Mouse (Mus musculus): ENCODE results near the gene Trim47.
"Not testable (repeated sequence)": the region's sequence is repeated elsewhere in the genome, so short reads cannot be mapped to it uniquely, and the experiment has no call there.

Gene Trim47

DNA sequence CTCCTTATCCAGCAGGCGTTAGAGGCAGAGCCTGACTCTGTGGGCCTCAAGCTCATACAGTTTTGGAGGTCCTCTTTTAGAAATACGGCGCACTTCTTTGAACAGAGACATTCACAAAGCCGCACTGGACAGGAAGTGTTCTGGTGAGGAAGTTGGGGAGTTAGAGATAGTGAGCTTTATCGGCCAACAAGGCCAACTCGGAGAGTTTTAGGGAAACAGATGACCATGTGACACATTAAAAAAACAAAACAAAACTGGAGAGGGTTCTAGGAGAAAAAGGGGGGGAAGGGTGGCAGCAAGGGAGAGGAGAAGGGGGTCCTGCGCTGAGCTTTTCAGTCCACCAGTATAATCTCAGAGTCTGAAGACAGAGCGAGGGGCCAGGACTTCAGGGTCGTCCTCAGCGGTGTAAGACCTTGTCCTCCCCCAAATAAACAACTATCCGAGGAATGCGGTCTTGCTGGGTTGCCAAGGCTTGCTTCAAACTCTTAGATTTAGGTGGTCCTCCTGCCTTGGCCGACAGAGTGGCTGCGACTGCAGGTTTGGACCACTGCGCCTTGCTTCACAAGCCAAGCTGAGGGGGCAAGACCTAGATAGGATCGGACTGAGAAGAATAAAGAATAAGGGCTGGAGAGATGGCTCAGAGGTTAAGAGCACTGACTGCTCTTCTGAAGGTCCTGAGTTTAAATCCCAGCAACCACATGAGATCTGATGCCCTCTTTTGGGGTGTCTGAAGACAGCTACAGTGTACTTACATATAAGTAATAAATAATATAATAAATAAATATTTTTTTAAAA is 33.0 kb downstream of the Trim47 start:
- in situ Hi-C loops (cut with MboI; ENCODE audit: unreplicated experiment in 2 of 2): no loop called here

DNA sequence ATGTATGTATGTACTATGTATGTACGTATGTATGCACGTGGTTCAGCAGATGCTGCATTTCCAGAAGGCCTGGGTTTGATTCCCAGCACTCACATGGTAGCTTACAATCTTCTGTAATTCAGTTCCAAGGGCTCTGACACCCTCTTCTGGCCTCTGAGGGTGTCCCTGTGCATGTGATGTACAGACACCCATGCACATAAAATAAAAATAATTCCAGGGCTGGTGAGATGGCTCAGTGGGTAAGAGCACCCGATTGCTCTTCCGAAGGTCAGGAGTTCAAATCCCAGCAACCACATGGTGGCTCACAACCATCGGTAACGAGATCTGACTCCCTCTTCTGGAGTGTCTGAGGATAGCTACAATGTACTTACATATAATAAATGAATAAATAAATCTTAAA is 34.1 kb downstream of the Trim47 start:
- in situ Hi-C loops (cut with MboI; ENCODE audit: unreplicated experiment in 2 of 2): not testable (repeated sequence)

DNA sequence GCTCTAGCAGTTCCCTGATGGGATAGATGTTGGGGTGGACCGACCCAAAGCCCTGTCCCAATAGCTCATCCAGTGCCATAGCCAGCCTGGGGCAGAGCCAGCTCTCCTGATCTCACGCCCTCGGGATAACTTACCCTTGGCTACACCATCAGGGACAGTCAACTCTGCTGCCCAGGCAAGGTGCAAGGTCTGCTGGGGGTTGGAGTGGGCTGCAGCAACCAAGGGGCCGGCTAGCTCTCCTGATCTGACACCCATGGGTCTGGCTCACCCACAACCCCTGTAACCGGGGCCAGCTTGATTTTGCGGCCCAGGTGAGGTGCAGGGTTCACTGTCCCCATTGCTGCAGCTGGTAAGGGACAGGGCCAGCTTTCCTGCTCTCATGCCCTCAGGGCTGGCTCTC is 35.4 kb downstream of the Trim47 start:
- in situ Hi-C loops (cut with MboI; ENCODE audit: unreplicated experiment in 2 of 2): no loop called here

DNA sequence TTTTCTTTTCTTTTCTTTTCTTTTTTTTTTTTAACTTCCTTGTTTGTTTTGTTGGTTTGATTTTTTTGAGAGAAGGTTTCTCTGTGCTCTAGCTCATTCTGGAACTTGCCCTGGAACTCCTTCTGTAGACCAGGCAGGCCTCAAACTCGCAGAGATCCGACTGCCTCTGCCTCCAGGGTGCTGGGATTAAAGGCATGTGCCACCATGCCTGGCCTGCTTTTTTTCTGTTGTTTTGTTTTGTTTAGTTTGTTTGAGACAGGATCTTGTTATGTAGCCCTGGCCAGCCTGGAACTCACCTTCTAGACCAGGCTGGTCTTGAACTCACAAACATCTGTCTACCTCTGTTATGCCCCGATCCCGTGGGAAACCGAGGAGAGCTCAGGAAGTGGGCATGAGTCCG is 37.5 kb downstream of the Trim47 start:
- in situ Hi-C loops (cut with MboI; ENCODE audit: unreplicated experiment in 2 of 2): loop anchor here (5.0 kb wide), 1 partner anchor 43 kb away; the partner anchor contains the start of gene Trim65 (in 2 of the 2)

DNA sequence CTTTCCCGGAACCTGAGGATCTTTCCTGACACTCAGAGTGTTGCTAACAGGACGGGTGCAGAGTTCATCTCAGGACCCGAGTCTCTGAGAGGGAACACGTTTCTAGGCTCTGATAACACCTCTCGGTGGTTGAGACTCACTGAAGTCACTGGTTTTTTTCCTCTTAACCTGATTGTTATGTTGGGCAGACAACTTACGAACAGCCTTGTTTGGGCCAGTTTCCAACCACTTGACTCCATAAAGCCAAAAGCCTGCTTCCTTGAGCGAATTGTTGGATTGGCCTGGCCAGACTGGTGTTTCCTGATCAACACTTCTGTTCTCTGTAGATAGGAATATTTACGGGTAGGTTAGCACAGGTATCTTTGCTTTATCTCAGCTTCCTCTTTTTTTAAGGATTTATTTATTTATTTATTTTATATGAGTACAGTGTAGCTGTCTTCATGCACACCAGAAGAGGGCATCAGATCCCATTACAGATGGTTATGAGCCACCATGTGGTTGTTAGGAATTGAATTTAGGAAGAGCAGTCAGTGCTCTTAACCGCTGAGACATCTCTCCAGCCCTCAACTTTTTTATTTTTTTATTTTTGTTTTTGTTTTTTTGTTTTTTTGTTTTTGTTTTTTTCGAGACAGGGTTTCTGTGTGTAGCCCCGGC is 38.1 kb downstream of the Trim47 start:
- in situ Hi-C loops (cut with MboI; ENCODE audit: unreplicated experiment in 2 of 2): loop anchor here (5.0 kb wide), 1 partner anchor 43 kb away; the partner anchor contains the start of gene Trim65 (in 2 of the 2)

DNA sequence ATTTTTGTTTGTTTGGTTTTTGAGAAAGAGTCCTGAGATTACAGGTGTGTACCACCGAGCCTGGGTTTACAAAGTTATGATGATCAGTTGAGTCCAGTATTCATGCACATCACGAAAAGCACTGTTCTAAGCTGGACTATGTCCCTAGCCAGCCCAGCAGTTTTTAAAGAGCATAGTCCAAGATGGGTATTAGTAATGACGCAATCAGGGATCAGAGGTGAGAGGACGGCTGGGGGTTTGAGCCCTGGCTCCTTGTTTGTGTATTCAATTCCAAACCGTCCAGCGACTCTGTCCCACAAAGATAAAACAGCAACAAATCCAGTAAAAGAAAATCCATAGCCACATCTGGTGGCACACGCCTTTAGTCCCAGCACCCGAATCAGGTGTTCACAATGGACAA is 38.8 kb downstream of the Trim47 start:
- in situ Hi-C loops (cut with MboI; ENCODE audit: unreplicated experiment in 2 of 2): loop anchor here (5.0 kb wide), 1 partner anchor 44 kb away; the partner anchor contains the start of gene Trim65 (in 2 of the 2)

DNA sequence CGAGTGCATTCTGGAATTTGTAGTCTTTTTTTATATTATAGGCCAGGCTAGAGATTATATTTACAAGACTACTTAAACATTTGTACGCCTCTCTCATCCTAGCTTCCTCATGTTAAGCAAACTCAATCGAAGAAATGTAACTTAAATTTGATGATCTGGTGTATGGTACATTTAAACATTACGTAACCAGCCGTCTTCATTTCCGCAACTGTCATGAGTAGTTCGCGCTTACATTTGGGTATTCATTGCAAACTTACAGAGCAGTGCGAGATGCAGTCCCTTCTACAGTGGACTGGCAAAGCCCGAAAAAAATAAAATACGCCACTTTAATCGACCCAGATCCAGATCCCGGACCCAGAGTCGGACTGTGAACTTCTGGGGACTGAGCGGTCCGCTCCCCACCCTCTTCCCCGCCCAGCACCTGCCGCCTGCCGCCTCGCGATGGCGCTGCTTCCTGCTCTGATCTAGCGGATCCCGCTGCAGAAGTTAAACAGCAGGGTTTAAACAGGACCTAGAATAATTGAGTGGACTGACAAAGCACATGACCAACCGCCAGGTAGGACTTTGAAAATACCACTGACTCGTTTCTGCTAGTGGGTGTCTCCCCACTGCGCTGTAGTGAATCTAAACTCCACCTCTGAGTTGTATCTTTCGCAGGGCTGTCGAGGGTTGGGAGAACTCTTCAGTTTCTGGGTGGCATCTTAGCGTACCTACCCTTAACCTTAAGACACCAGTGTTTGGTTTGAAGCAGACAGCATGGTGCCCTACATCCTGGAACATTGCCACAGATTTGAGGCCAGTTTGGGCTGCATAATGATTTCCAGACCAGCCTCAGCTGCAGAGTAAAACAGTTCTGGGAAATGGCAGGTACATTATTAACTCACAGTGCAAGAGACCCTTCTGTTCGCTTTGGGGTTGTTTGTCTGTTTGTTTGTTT is 39.5 kb downstream of the Trim47 start:
- in situ Hi-C loops (cut with MboI; ENCODE audit: unreplicated experiment in 2 of 2): loop anchor here (5.0 kb wide), 1 partner anchor 45 kb away; the partner anchor contains the start of gene Trim65 (in 2 of the 2)

DNA sequence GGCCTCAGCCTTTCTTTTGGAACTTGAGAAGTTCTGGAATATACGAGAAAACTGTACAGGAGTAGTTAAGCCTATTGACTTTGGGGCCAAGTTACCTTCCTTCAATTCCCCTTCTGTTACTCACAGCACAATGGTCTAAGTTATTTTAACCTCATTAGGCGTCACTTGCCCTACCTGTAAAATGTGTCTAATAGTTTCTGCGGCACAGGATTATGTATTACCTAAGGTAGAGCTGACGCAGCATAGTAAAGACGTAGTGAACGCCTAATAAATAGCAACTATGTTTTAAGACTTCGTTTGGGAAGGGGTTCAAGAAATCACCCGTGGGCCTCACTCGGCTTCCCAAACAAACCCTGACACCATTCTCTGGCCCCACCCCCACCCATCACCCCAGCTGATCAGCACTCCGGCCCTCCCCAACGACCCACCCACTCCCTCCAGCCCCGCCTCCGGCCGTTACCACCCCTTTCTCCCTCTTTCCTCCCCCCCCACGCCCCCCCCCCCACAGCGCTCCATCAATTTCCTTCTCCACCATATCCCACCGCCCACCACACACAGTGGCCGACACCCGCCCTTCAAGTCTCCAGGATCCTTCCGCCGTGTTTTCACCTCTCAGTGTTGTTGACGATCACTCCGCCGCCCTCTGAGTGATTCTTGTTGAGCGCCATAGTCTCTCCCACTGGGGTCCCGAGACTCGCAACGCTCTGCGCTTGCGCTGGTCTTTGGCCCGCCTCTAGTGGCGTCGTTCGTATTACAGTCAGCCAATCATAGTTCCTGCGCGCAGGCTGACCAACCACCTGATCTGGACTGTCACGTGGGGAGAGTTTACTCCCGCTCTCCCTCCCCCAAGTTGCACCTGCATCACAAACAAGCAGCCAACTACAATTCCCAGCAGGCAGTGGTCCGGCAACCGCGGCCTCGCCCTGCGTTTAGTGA is 40.5 kb downstream of the Trim47 start, which contains the start of gene Wbp2:
Gene Wbp2 (minus strand): TSS at position 738 of the 936 bp plus-strand sequence.
- in situ Hi-C loops (cut with MboI; ENCODE audit: unreplicated experiment in 2 of 2): loop anchor here (5.0 kb wide), 1 partner anchor 46 kb away; the partner anchor contains the start of gene Trim65 (in 2 of the 2)

DNA sequence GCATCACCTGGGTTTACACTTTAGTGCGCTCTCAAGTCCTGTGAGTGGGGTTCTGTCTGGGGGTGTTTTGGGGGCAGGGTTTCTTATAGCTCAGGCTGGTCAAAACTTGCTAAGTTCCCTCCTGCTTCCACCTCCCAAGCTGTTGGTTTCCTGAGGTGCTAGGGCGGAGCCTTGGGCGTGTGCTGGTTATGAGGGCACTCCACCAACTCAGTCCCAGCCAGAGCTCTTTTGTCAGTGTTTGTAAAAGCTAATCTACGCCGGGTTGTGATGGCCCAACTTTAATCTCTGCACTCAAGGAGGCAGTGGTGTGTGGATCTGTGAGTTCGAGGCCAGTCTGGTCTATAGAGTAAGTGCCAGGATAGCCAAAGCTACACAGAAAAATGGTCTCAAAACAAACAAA is 42.8 kb downstream of the Trim47 start:
- in situ Hi-C loops (cut with MboI; ENCODE audit: unreplicated experiment in 2 of 2): no loop called here

DNA sequence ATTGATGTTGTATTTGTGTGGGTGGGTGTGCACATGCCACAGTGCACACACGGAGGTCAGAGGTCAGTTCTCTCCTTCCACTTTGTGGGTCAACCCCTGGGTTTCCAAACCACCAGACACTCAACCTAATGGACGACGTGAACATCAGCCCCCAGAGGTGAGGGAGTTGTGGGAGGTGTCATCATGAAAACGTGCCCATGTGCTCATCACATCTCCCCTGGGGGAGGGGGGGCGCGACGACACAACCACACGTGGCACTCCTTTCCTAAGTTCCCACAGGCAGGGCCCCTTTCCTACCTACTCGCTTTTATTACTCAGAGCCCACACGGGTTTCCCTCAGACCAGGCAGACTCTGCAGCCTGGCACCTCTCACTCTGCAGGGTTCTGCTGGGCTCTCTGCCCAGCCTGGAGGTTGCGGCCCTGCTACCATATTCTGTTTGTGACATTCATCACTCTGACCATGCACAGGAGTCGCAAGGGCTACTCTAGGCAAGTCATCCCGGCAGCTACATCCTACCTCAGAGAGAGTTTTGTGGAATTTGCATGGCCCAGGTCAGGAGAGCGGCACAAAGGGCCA is 43.8 kb downstream of the Trim47 start:
- in situ Hi-C loops (cut with MboI; ENCODE audit: unreplicated experiment in 2 of 2): no loop called here

DNA sequence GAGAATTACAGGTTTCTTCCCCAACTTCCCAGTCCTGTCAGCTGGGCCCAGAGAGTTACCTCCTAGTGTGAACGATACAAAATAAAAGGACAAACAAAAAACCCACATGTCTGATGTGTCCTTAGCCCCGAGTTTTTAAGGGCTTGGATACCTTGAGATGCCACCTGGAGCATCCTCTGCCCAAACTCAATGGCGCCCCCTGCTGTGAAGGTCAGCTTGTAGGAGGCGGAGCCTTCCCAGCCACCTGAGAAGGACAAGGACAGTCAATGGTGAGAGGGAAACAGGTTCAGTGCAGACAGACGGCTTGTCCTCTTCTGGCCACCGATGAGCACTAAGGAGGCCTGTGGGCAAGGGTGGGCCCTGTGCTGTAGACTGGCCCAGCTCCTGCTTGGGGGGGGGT is 45.9 kb downstream of the Trim47 start:
- in situ Hi-C loops (cut with MboI; ENCODE audit: unreplicated experiment in 2 of 2): no loop called here

DNA sequence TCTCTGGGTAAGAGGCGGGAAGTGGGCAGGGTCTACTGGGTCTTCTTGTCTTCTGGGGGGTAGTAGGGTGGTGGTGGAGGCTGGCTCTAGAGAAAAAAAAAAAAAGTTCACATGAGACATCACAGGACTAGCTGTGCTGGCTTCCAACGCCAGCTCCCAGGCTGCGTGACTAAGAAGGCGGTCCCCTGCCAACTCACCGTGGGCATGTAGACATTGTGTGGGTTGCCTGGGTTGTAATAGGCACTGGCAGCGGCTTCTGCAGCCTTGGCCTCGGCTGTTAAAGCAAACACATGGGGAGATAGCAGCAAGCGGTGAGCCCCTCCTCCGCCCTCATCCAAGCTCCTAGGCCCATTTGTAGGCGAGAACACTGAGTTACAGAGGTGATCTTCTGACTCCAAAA is 47.5 kb downstream of the Trim47 start:
- in situ Hi-C loops (cut with MboI; ENCODE audit: unreplicated experiment in 2 of 2): no loop called here

DNA sequence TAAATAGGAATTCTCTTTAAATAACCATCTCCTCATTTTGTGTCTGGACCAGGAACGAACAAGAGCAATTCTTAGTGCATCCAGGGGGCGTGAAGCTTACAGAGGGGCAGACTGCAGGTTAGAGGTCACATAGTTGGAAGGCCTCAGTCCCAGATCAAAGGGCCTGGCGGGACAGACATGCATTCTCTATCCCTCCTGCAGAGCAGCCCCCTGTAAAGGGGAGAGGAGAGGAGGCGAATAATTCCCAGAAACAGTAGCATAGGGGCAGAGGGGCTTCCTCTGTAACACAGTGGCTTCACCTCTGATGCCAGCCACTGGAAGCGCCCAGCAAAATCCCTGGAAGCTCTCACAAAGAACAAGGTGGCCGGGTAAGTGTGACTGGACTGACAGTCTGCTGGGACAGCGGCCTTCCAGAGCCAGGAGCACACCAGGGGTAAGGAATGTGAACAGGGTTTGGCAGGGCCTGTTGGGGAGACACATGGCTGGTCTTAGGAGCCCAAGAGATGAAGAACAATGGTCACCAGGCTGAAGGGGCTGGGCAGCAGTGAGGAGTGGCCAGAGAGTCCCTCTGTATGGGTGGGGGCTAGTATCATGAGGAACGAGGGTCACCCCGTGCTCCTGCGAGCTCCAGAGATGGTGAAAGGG is 48.2 kb downstream of the Trim47 start:
- in situ Hi-C loops (cut with MboI; ENCODE audit: unreplicated experiment in 2 of 2): no loop called here

DNA sequence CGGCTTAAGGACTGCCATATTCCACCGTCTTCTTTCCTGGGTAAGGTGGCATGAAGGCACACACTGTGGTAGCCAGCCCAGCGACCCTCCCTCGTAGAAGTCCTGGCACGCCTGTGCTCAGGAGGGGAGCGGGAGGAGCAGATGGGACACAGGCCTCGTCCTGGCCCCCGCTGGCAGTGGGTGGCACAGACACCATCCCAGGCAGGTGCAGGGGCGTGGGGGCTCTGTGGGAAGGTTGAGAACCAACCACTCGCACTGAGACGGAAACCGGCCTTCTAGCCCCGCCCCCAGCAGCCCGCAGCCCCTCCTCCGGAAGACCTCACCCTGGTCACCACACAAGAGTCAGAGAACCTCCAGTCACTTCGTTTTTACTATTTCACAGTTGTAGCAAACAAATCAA is 48.8 kb downstream of the Trim47 start:
- in situ Hi-C loops (cut with MboI; ENCODE audit: unreplicated experiment in 2 of 2): no loop called here

DNA sequence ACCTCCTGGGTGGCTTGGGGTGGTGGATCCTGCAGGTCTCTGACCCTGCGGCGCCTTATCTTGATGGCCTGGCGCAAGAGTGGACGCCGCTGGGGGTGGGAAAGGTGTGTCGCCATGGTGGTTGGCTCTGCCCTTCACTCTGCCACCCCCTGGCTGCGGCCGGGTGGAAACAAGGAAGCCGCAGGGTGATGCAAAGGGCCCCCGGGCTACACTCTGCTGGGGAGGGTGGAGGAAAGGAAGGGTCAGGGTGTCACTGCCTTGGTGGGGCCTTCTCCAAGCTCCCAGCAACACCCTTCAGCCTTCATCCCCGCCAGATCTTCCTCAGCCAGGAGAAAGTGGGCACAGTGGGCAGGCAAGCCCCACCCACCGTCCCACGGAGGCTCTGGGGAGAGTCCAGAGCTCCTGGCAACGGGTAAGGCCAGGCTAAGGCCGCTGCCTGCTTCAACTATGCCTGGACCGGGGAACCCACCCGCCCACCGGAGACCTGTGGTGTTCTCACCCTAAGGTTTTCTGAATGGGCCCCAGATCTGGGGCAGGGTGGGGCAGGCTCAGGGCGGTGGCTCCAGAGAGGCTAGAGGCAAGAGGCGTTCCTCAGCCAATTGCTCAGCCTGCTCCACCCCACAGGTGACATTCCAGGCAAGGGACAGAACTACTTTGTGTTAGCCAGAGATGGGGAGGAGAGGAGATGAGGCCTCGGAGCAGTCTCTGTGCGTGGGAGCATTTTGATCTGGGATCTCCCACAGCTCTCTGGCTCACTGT is 49.4 kb downstream of the Trim47 start, which contains the start of gene Unc13d:
Gene Unc13d (minus strand): TSS at position 516 of the 759 bp plus-strand sequence.
- in situ Hi-C loops (cut with MboI; ENCODE audit: unreplicated experiment in 2 of 2): no loop called here

DNA sequence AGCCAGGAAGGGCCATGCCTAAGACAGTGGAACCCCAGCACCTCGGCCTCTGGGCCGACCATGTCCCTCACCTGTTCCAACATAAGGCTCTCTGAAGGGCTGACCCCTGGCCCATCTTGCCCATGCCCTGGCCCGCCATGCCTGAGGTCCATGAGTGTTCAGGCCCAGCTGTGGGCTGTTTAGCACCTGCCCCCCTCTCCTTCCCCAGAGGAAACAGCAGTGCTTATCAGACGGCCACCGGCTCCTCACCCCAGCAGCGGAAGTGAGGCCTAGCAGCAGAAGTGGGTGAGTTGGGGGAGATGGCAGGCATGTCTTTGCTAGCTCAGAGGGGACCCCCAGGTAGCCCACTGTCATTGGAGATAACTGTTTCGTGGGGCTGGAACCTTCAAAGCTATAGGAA is 50.2 kb downstream of the Trim47 start:
- in situ Hi-C loops (cut with MboI; ENCODE audit: unreplicated experiment in 2 of 2): no loop called here

DNA sequence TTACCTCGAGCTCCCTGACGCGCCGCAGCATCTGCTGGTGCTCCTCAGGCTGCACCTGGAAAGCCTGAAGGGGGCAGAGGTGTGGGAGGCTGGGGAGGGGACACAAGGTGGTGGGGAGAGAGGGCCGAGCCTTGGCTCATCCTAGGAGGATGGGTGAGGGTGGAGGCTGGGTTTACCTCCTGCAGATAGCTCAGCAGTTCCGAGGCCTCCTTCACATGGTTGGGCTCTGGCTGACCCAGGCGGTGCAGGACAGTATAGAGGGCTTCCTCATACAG is 50.8 kb downstream of the Trim47 start:
- in situ Hi-C loops (cut with MboI; ENCODE audit: unreplicated experiment in 2 of 2): no loop called here
